Mouse (Mus musculus) forebrain, embryonic 12.5 days (tissue): ENCODE data around the gene Ccdc107. TPM values are rescaled to one million over a fixed set of nuclear protein-coding genes. Genes with fewer than 3 reads are reported as not detected.
A peak's percentile ranks its signal among the peaks of the same experiment; 100 is the strongest.

Source experiments
- ATAC-seq: fragments of 200-750 bp; cut with Nextera tagmentation; 2 replicates; pipeline ENCODE4 v1.8.0; 2017; ENCODE audit warnings: moderate TSS enrichment; ENCODE audit not compliant: low FRiP score
- H3K27ac ChIP-seq: fragments of 300-500 bp; sonication (generic); 2 replicates; pipeline ENCODE4 v1.5.1; 2016; ENCODE audit warnings: mild to moderate bottlenecking
- H3K27me3 ChIP-seq: fragments of 300-500 bp; sonication (generic); 2 replicates; pipeline ENCODE4 v1.6.1; 2016; ENCODE audit warnings: mild to moderate bottlenecking
- H3K36me3 ChIP-seq: fragments of 300-500 bp; sonication (generic); replicated peaks from 2 replicates; pipeline ENCODE4 v1.6.1; 2016; ENCODE audit warnings: mild to moderate bottlenecking
- H3K4me1 ChIP-seq: fragments of 300-500 bp; sonication (generic); 2 replicates; pipeline ENCODE4 v1.6.1; 2016
- H3K4me2 ChIP-seq: fragments of 300-500 bp; sonication (generic); 2 replicates; pipeline ENCODE4 v1.6.1; 2016; ENCODE audit warnings: mild to moderate bottlenecking, moderate library complexity
- H3K4me3 ChIP-seq: fragments of 300-500 bp; sonication (generic); replicated peaks from 2 replicates; pipeline ENCODE4 v1.5.1; 2016; ENCODE audit warnings: mild to moderate bottlenecking
- H3K9ac ChIP-seq: fragments of 300-500 bp; sonication (generic); 2 replicates; pipeline ENCODE4 v1.6.1; 2016; ENCODE audit warnings: mild to moderate bottlenecking
- H3K9me3 ChIP-seq: fragments of 300-500 bp; sonication (generic); 2 replicates; pipeline ENCODE4 v1.6.1; 2016
- WGBS: fragments of 180-500 bp; shearing (Covaris S2); methylation state at CpG from one replicate; pipeline ENCODE4 v1.1.7; 2016; 5-methylcytosine and 5-hydroxymethylcytosine counted together
- polyA plus RNA-seq: library from polyadenylated mRNA; unstranded; fragments of >200 nt; fragmentation: Nextera tagmentation; extraction: Ambion mirVana; gene quantifications from 2 replicates; pipeline ENCODE4 v1.2.1, GENCODE M21; 2016

The Ccdc107 gene
- polyA plus RNA-seq, 1 experiment from 2014 or later = 45.8 TPM

GRCm38 (mm10) chr4:43492101-43492820 is 439 bp upstream of the Ccdc107 start:
- peaks cover 25% of the 10 kb centered on the region for H3K4me1 ChIP-seq
- H3K4me2 ChIP-seq = peak overlapping the region; percentile 60
- peaks cover 3% of the 10 kb centered on the region; the same call in 1 of the 2 replicates for H3K27me3 ChIP-seq
- peak overlapping the region; percentile 72 for H3K4me3 ChIP-seq
- no peak overlapping the region for H3K9ac ChIP-seq
- no peaks in the 10 kb centered on the region for H3K9me3 ChIP-seq
- peak overlapping the region; percentile 25 for H3K27ac ChIP-seq
- 45% methylated on average over 12 of the region's 12 CpGs for WGBS
- H3K36me3 ChIP-seq = peaks cover 21% of the 10 kb centered on the region; the same call in 1 of the 2 replicates
- ATAC-seq = no peak

GRCm38 (mm10) chr4:43493186-43493845 is 616 bp downstream of the Ccdc107 start:
- under 1% methylated on average over 47 of the region's 47 CpGs for WGBS

GRCm38 (mm10) chr4:43493846-43494240 is 1.1 kb downstream of the Ccdc107 start:
- Histone ChIP-seq H3K27me3 (peaks cover 3% of the 10 kb centered on the region; the same call in 1 of the 2 replicates), H3K27ac (peak overlapping the region; percentile 93), H3K9me3 (no peaks in the 10 kb centered on the region), H3K4me1 (peaks cover 41% of the 10 kb centered on the region), H3K4me2 (peak overlapping the region; percentile 60), H3K9ac (peak overlapping the region; percentile 79), H3K4me3 (peak overlapping the region; percentile 72), H3K36me3 (peaks cover 28% of the 10 kb centered on the region; the same call in 1 of the 2 replicates)
- ATAC-seq = no peak
- 3% methylated on average over 9 of the region's 9 CpGs for WGBS

More at GRCm38 (mm10) chr4:43493186-43493845, 616 bp downstream of the Ccdc107 start:
- Histone ChIP-seq H3K9ac (peak overlapping the region; percentile 79), H3K4me2 (peak overlapping the region; percentile 60), H3K4me3 (peak overlapping the region; percentile 72), H3K9me3 (no peaks in the 10 kb centered on the region), H3K36me3 (peaks cover 28% of the 10 kb centered on the region; the same call in 1 of the 2 replicates), H3K27ac (peak overlapping the region; percentile 93), H3K4me1 (peaks cover 36% of the 10 kb centered on the region), H3K27me3 (peaks cover 3% of the 10 kb centered on the region; the same call in 1 of the 2 replicates)
- peak; percentile 91 for ATAC-seq

GRCm38 (mm10) chr4:43496587-43496986 is 3.9 kb downstream of the Ccdc107 start:
- ATAC-seq = no peak
- H3K27ac ChIP-seq = no peak overlapping the region
- 48% methylated on average over 6 of the region's 6 CpGs for WGBS
- no peaks in the 10 kb centered on the region for H3K9me3 ChIP-seq
- peaks cover 8% of the 10 kb centered on the region; the same call in 1 of the 2 replicates for H3K27me3 ChIP-seq
- peaks cover 28% of the 10 kb centered on the region; the same call in 1 of the 2 replicates for H3K36me3 ChIP-seq
- no peak overlapping the region for H3K4me3 ChIP-seq
- H3K4me1 ChIP-seq = peaks cover 49% of the 10 kb centered on the region
- H3K4me2 ChIP-seq = no peak overlapping the region
- no peak overlapping the region for H3K9ac ChIP-seq

- WGBS = 88% methylated on average over 8 of the region's 8 CpGs
- Histone ChIP-seq H3K9me3 (no peaks in the 10 kb centered on the region), H3K4me1 (peaks cover 49% of the 10 kb centered on the region), H3K4me3 (no peak overlapping the region), H3K36me3 (peaks cover 28% of the 10 kb centered on the region; the same call in 1 of the 2 replicates), H3K9ac (no peak overlapping the region), H3K27me3 (peaks cover 14% of the 10 kb centered on the region), H3K4me2 (peak overlapping the region; percentile 68), H3K27ac (no peak overlapping the region)
- ATAC-seq = no peak
Observed at GRCm38 (mm10) chr4:43497405-43497804, 4.7 kb downstream of the Ccdc107 start.

GRCm38 (mm10) chr4:43497946-43498345 is 5.2 kb downstream of the Ccdc107 start:
- Histone ChIP-seq H3K4me2 (peak overlapping the region; percentile 68), H3K4me3 (peak overlapping the region; percentile 59), H3K27me3 (peaks cover 14% of the 10 kb centered on the region), H3K9me3 (no peaks in the 10 kb centered on the region), H3K27ac (no peak overlapping the region), H3K4me1 (peaks cover 49% of the 10 kb centered on the region), H3K36me3 (peaks cover 28% of the 10 kb centered on the region; the same call in 1 of the 2 replicates), H3K9ac (peak overlapping the region; percentile 65; the same call in 1 of the 2 replicates)
- no peak for ATAC-seq
- WGBS = 81% methylated on average over 4 of the region's 4 CpGs

GRCm38 (mm10) chr4:43498983-43499382 is 6.3 kb downstream of the Ccdc107 start:
- H3K4me2 ChIP-seq = peak overlapping the region; percentile 68
- H3K9ac ChIP-seq = peak overlapping the region; percentile 65
- ATAC-seq = peak; percentile 39; the same call in 1 of the 2 replicates
- H3K36me3 ChIP-seq = peaks cover 28% of the 10 kb centered on the region; the same call in 1 of the 2 replicates
- H3K27ac ChIP-seq = no peak overlapping the region
- peak overlapping the region; percentile 59 for H3K4me3 ChIP-seq
- no peaks in the 10 kb centered on the region for H3K9me3 ChIP-seq
- H3K4me1 ChIP-seq = peaks cover 47% of the 10 kb centered on the region
- peaks cover 14% of the 10 kb centered on the region for H3K27me3 ChIP-seq
- WGBS = 20% methylated on average over 8 of the region's 8 CpGs

- peak; percentile 89 for ATAC-seq
- peaks cover 28% of the 10 kb centered on the region; the same call in 1 of the 2 replicates for H3K36me3 ChIP-seq
- H3K4me3 ChIP-seq = peak within 1 kb of the TSS; percentile 59
- H3K9ac ChIP-seq = peak within 1 kb of the TSS; percentile 65
- no peaks in the 10 kb centered on the region for H3K9me3 ChIP-seq
- H3K4me2 ChIP-seq = peak within 1 kb of the TSS; percentile 68
- peaks cover 40% of the 10 kb centered on the region for H3K4me1 ChIP-seq
- H3K27me3 ChIP-seq = peaks cover 14% of the 10 kb centered on the region
- 8% methylated on average over 50 of the region's 50 CpGs for whole genome bisulfite sequencing
- H3K27ac ChIP-seq = peak within 1 kb of the TSS; percentile 54; the same call in 1 of the 2 replicates
Observed at GRCm38 (mm10) chr4:43499407-43500333, 7.0 kb downstream of the Ccdc107 start, which contains the start of gene Arhgef39. Gene Arhgef39 (minus strand): TSS chr4:43499695.

GRCm38 (mm10) chr4:43503041-43503440 is 10.3 kb downstream of the Ccdc107 start:
- Histone ChIP-seq H3K27me3 (peaks cover 39% of the 10 kb centered on the region), H3K27ac (no peak overlapping the region), H3K9me3 (no peaks in the 10 kb centered on the region), H3K4me3 (no peak overlapping the region), H3K9ac (no peak overlapping the region), H3K36me3 (no peaks in the 10 kb centered on the region), H3K4me2 (no peak overlapping the region), H3K4me1 (peaks cover 19% of the 10 kb centered on the region)
- WGBS = 74% methylated on average over 2 of the region's 2 CpGs
- ATAC-seq = no peak

- ATAC-seq = no peak
- H3K4me2 ChIP-seq = no peak overlapping the region
- no peak overlapping the region for H3K9ac ChIP-seq
- no peak overlapping the region for H3K27ac ChIP-seq
- WGBS = 85% methylated on average over 6 of the region's 6 CpGs
- peaks cover 19% of the 10 kb centered on the region for H3K4me1 ChIP-seq
- H3K4me3 ChIP-seq = no peak overlapping the region
- no peaks in the 10 kb centered on the region for H3K9me3 ChIP-seq
- H3K27me3 ChIP-seq = peaks cover 44% of the 10 kb centered on the region
- no peaks in the 10 kb centered on the region for H3K36me3 ChIP-seq
Observed at GRCm38 (mm10) chr4:43503506-43503905, 10.8 kb downstream of the Ccdc107 start.

- Histone ChIP-seq H3K36me3 (no peaks in the 10 kb centered on the region), H3K9ac (no peak overlapping the region), H3K27me3 (peaks cover 51% of the 10 kb centered on the region), H3K4me2 (no peak overlapping the region), H3K27ac (no peak overlapping the region), H3K4me3 (no peak overlapping the region), H3K9me3 (no peaks in the 10 kb centered on the region), H3K4me1 (peaks cover 19% of the 10 kb centered on the region)
- ATAC-seq = no peak
- WGBS = 88% methylated on average over 4 of the region's 4 CpGs
Observed at GRCm38 (mm10) chr4:43504269-43504668, 11.6 kb downstream of the Ccdc107 start.
